Comparison of ENCODE assay signal across 21 mouse cellular contexts in genomic region chr9:96753392-96753791, GRCm38 (mm10). TPM values are rescaled to one million over a fixed set of nuclear protein-coding genes. Genes with fewer than 3 reads are reported as not detected.
DNase-seq lines count a peak whose midpoint lies in the region; ATAC-seq lines count a peak whose summit lies in the region.
"Had no signal": no experiment of that assay in that cellular context is flagged by ENCODE, and none has a peak within 500 bp of the region (broad histone marks: within the 10 kb centered on the region; RNA-seq: fewer than 3 reads in every experiment).

No protein-coding gene starts in this region.

- intact Hi-C loops in heart, postnatal 10 days (cut with DNase I), result no loop called here

- DNase-seq in heart, adult 11 months, result peak; percentile 87
- no peak for DNase-seq in heart, adult 9 months (ENCODE audit: low spot score in 2 of 2)
- no peak for DNase-seq in heart, postnatal 10 days
- no peak for DNase-seq in midbrain, embryonic 10.5 days (ENCODE audit: low spot score)
- no peak for DNase-seq in midbrain, embryonic 11.5 days (ENCODE audit: low spot score, missing footprints)
- peak; percentile 26 for DNase-seq in splenic B cell, adult 2 months (ENCODE audit: low read depth, low spot score)
- DNase-seq in kidney, postnatal 10 days, result no peak
- DNase-seq: adrenal gland, postnatal 10 days; cerebellum, adult 2 months; cerebellum, postnatal 25 days; layer of hippocampus, postnatal 36 days; thymus, adult 2 months had no signal

- H3K36me3 ChIP-seq in heart, embryonic 15.5 days, result peaks cover 15% of the 10 kb centered on the region
- H3K36me3 ChIP-seq in midbrain, embryonic 10.5 days, result no peaks in the 10 kb centered on the region
- H3K36me3 ChIP-seq in midbrain, embryonic 11.5 days (ENCODE audit: control insufficient read depth, insufficient read depth, low read length), result no peaks in the 10 kb centered on the region
- no peaks in the 10 kb centered on the region for H3K36me3 ChIP-seq in splenic B cell, adult 2 months (ENCODE audit: control insufficient read depth, insufficient read depth, low read length, poor library complexity, severe bottlenecking)
- H3K36me3 ChIP-seq: embryonic facial prominence, embryonic 12.5 days; G1E; hindbrain, embryonic 15.5 days; intestine, embryonic 15.5 days; limb, embryonic 13.5 days; liver, embryonic 12.5 days had no signal

- no peak overlapping the region for H3K4me3 ChIP-seq in heart, embryonic 15.5 days
- H3K4me3 ChIP-seq in midbrain, embryonic 10.5 days, result no peak overlapping the region
- no peak overlapping the region for H3K4me3 ChIP-seq in midbrain, embryonic 11.5 days (ENCODE audit: low read depth, low read length)
- H3K4me3 ChIP-seq: embryonic facial prominence, embryonic 12.5 days; erythroblast, embryonic 14.5 days; forebrain, embryonic 13.5 days; hindbrain, embryonic 15.5 days; intestine, embryonic 15.5 days; limb, embryonic 13.5 days; liver, embryonic 12.5 days had no signal

- H3K4me1 ChIP-seq in heart, embryonic 15.5 days (replicated peaks), result peaks cover 22% of the 10 kb centered on the region
- peaks cover 10% of the 10 kb centered on the region for H3K4me1 ChIP-seq in midbrain, embryonic 10.5 days
- H3K4me1 ChIP-seq in midbrain, embryonic 11.5 days (ENCODE audit: control insufficient read depth, insufficient read depth, low read length), result peaks cover 4% of the 10 kb centered on the region
- H3K4me1 ChIP-seq: hindbrain, embryonic 15.5 days; liver, embryonic 12.5 days had no signal

- peak overlapping the region; percentile 81 for H3K27ac ChIP-seq in heart, embryonic 15.5 days
- H3K27ac ChIP-seq in midbrain, embryonic 10.5 days (replicated peaks), result 0 out of 2 replicates have a peak overlapping the region, but pooled peaks have one; percentile 28
- no peak overlapping the region for H3K27ac ChIP-seq in midbrain, embryonic 11.5 days (ENCODE audit: low read depth, low read length)
- H3K27ac ChIP-seq: embryonic facial prominence, embryonic 12.5 days; forebrain, embryonic 13.5 days; hindbrain, embryonic 15.5 days; liver, embryonic 12.5 days had no signal

- H3K27me3 ChIP-seq in heart, embryonic 15.5 days, result no peaks in the 10 kb centered on the region
- H3K27me3 ChIP-seq in midbrain, embryonic 10.5 days (ENCODE audit: low read depth, poor library complexity, severe bottlenecking), result no peaks in the 10 kb centered on the region; the same call in 1 of the 2 replicates
- H3K27me3 ChIP-seq in midbrain, embryonic 11.5 days (ENCODE audit: control insufficient read depth, insufficient read depth, low read length), result no peaks in the 10 kb centered on the region
- H3K27me3 ChIP-seq in splenic B cell, adult 2 months (ENCODE audit: control insufficient read depth, insufficient read depth, low read length, poor library complexity, severe bottlenecking), result no peaks in the 10 kb centered on the region
- H3K27me3 ChIP-seq: embryonic facial prominence, embryonic 12.5 days; forebrain, embryonic 13.5 days; hindbrain, embryonic 15.5 days; intestine, embryonic 15.5 days; limb, embryonic 13.5 days; liver, embryonic 12.5 days had no signal

- 81% methylated on average over 8 of the region's 8 CpGs for WGBS in heart, embryonic 15.5 days
- 92% methylated on average over 8 of the region's 8 CpGs for WGBS in midbrain, embryonic 10.5 days
- 91% methylated on average over 8 of the region's 8 CpGs for WGBS in midbrain, embryonic 11.5 days

- H3K9me3 ChIP-seq in heart, embryonic 15.5 days (replicated peaks), result no peaks in the 10 kb centered on the region
- H3K9me3 ChIP-seq in midbrain, embryonic 10.5 days (replicated peaks), result no peaks in the 10 kb centered on the region
- no peaks in the 10 kb centered on the region for H3K9me3 ChIP-seq in midbrain, embryonic 11.5 days (ENCODE audit: control insufficient read depth, low read length)
- H3K9me3 ChIP-seq: embryonic facial prominence, embryonic 12.5 days; forebrain, embryonic 13.5 days; G1E; hindbrain, embryonic 15.5 days; intestine, embryonic 15.5 days; limb, embryonic 13.5 days; liver, embryonic 12.5 days had no signal

- no peak overlapping the region for H3K4me2 ChIP-seq in heart, embryonic 15.5 days
- H3K4me2 ChIP-seq in midbrain, embryonic 11.5 days, result no peak overlapping the region
- H3K4me2 ChIP-seq: embryonic facial prominence, embryonic 12.5 days; forebrain, embryonic 13.5 days; hindbrain, embryonic 15.5 days; intestine, embryonic 15.5 days; limb, embryonic 13.5 days; liver, embryonic 12.5 days had no signal

- no peak overlapping the region for H3K9ac ChIP-seq in heart, embryonic 15.5 days
- H3K9ac ChIP-seq in midbrain, embryonic 11.5 days (ENCODE audit: low read length), result no peak overlapping the region
- H3K9ac ChIP-seq: embryonic facial prominence, embryonic 12.5 days; forebrain, embryonic 13.5 days; hindbrain, embryonic 15.5 days; intestine, embryonic 15.5 days; limb, embryonic 13.5 days had no signal

- no peak for ATAC-seq in heart, embryonic 15.5 days (replicated peaks; ENCODE audit: insufficient number of reproducible peaks, insufficient read depth, low FRiP score, low read depth)
- ATAC-seq in midbrain, embryonic 11.5 days (ENCODE audit: low FRiP score), result no peak
- ATAC-seq: liver, embryonic 12.5 days had no signal

RNA-seq across cellular contexts. Expression of gene Zbtb38, which starts 0.8 kb away (rescaled TPM):
- polyA plus RNA-seq in heart, embryonic 15.5 days (2015; fragmentation: Nextera tagmentation; extraction: Ambion mirVana), result 28.7 and 29.8 TPM in 2 replicates
- 10 to 100 TPM; 30.2 to 37.0 TPM for total RNA-seq in heart, postnatal 10 days (2021)
- 8.1 and 10.6 TPM in 2 replicates for polyA plus RNA-seq in midbrain, embryonic 10.5 days (2016; fragmentation: Nextera tagmentation; extraction: Ambion mirVana)
- polyA plus RNA-seq in midbrain, embryonic 11.5 days (2014; fragmentation: Nextera tagmentation; extraction: Ambion mirVana), result 11.3 and 11.9 TPM in 2 replicates

Comparison
In these comparisons a context has a peak if more than half of its experiments do, and no peak if none do; other contexts are left out.
1. DNase-seq: peak in heart, adult 11 months (single experiment) and splenic B cell, adult 2 months (single experiment); none in heart, adult 9 months (0 of 2), heart, postnatal 10 days (0 of 2), midbrain, embryonic 10.5 days (single experiment), midbrain, embryonic 11.5 days (single experiment) and kidney, postnatal 10 days (single experiment).